Mouse (Mus musculus): ENCODE results near the gene Tor1a. TPM values are rescaled to one million over a fixed set of nuclear protein-coding genes. Genes with fewer than 3 reads are reported as not detected.
"Not testable (repeated sequence)": the region's sequence is repeated elsewhere in the genome, so short reads cannot be mapped to it uniquely, and the experiment has no call there.

The Tor1a gene
- total RNA-seq, 2 experiments from 2014 or later: 6.4 to 7.1 TPM

- DNase-seq (ENCODE audit: low spot score): no peak
These were observed 47.5 kb downstream of the Tor1a start for GRCm38 (mm10) chr2:30920216-30920615.

- DNase-seq (ENCODE audit: low spot score): no peak
These were observed 48.9 kb downstream of the Tor1a start for GRCm38 (mm10) chr2:30918780-30919329.

DNA sequence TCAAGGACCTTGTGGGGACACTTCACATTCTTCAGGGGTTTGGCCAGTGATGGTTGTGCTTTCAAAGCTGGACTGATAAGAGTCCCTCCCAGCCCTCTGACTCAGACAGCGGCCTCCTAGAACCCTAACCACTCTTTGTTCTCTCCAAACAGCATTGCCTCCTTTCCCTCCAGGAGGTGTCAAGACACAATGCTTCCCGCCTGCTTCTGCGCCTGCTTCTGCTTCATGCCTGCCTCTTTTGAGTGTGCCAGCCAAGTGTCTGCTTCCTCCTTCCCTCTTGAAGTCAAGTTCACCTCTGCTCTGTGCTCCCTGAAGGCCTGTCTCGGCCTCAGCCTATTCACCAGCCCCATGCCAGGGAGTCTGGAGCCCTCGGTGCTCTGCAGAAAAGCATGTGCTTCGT, 49.6 kb downstream of the Tor1a start:
- no peak for DNase-seq (ENCODE audit: low spot score)

- DNase-seq (ENCODE audit: low spot score): no peak
These were observed 50.1 kb downstream of the Tor1a start for GRCm38 (mm10) chr2:30917649-30918048.

DNA sequence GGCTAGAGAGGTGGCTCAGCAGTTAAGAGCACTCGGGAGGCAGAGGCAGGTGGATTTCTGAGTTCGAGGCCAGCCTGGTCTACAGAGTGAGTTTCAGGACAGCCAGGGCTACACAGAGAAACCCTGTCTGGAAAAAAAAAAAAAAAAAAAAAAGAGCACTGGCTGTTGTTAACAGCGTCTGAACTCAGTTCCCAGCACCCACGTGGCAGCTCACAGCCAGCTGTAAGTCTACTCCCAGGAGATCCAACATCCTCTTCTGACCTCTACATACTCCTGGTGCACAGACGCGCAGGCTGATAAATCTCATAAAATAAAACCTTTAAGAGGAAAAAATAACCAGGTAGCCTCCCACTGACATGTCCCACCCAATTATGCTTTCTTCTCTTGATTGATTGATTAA, 51.8 kb downstream of the Tor1a start:
- not testable (repeated sequence) for DNase-seq (ENCODE audit: low spot score)

DNA sequence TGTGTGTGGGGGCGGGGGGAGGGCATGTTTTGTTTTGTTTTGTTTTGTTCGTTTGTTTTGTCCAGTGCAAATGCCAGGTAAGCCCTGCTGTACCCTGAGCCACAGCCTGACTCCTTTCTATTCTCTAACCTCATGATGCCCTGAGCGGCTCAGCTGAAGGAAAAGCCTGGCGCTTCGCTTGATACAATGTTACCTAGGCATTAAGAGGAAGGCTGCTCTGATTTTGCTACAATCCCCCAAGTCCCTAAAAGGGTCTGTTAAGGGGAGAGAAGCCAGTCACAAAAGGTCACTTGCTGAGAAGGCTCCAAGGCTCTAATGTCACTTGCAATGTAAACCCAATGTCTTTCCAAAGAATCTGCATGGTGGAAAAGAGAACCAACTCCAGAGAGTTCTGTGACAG, 52.4 kb downstream of the Tor1a start:
- DNase-seq (ENCODE audit: low spot score): no peak

- DNase-seq (ENCODE audit: low spot score): no peak
These were observed 52.9 kb downstream of the Tor1a start for GRCm38 (mm10) chr2:30914836-30915235.

GRCm38 (mm10) chr2:30913022-30913421, 54.7 kb downstream of the Tor1a start:
- no peak for DNase-seq (ENCODE audit: low spot score)

GRCm38 (mm10) chr2:30912291-30912773, 55.4 kb downstream of the Tor1a start:
- DNase-seq (ENCODE audit: low spot score): peak; percentile 81

Other genes starting within 250 kb of the Tor1a start
- gene 1700001O22Rik, start 164.3 kb downstream of the Tor1a start, total RNA-seq (2021): 1 to 10 TPM; 2.4 to 8.2 TPM
- gene Ntmt1, start 160.1 kb downstream of the Tor1a start, total RNA-seq (2021): 10 to 100 TPM; 10.6 to 11.3 TPM
- gene Asb6, start 137.6 kb downstream of the Tor1a start, total RNA-seq (2021): 1 to 10 TPM; 7.2 to 9.7 TPM
- gene Prrx2, start 133.0 kb downstream of the Tor1a start, total RNA-seq (2021): 1 to 10 TPM; 1.9 TPM
- 1 to 10 TPM; 2.9 to 4.0 TPM for gene Ptges, start 38.1 kb downstream of the Tor1a start, total RNA-seq (2021)
- 10 to 100 TPM; 21.7 to 24.6 TPM for gene Tor1b, start 15.0 kb downstream of the Tor1a start, total RNA-seq (2021)
- gene BC005624, start 14.3 kb upstream of the Tor1a start, total RNA-seq (2021): 10 to 100 TPM; 27.0 to 31.3 TPM
- 10 to 100 TPM; 12.0 to 12.1 TPM for gene Usp20, start 14.3 kb upstream of the Tor1a start, total RNA-seq (2021)
- gene Fnbp1, start 174.1 kb upstream of the Tor1a start, total RNA-seq (2021): 10 to 100 TPM in 1 of 2 experiments, 1 to 10 TPM in 1; 9.2 to 11.9 TPM
- gene Gpr107, start 184.4 kb upstream of the Tor1a start, total RNA-seq (2021): 10 to 100 TPM; 21.7 to 23.4 TPM

All from gastrocnemius, adult 18-20 months (tissue).